Mouse (Mus musculus) kidney, adult 2 months (tissue): Measurements from ENCODE around the gene Coro2b.

Source experiments
- CTCF ChIP-seq: fragments of 200-500 bp; conservative IDR thresholded peaks from 2 replicates; pipeline ENCODE4 v1.5.1; 2011; ENCODE audit warnings: low read depth, mild to moderate bottlenecking, control low read depth, low read length, moderate library complexity, mixed read lengths; ENCODE audit not compliant: insufficient read depth, insufficient read length
- POLR2A ChIP-seq: fragments of 200-500 bp; IDR thresholded peaks from one replicate; pipeline ENCODE4 v1.6.1; 2011; ENCODE audit warnings: low read depth, low read length, control low read depth

- TF ChIP-seq CTCF (no peak), POLR2A (no peak)
These were observed 19.9 kb upstream of the Coro2b start for GRCm38 (mm10) chr9:62556748-62557147.
